Mouse (Mus musculus): ENCODE results near the gene Il2rb. TPM values are rescaled to one million over a fixed set of nuclear protein-coding genes. Genes with fewer than 3 reads are reported as not detected.

Gene Il2rb
- polyA plus RNA-seq, 1 experiment from 2014 or later, result 0.63 TPM

GRCm38 (mm10) chr15:78541036-78541435 lies 46.0 kb upstream of the Il2rb start:
- DNase-seq (ENCODE audit: low spot score), result no peak

GRCm38 (mm10) chr15:78535723-78536421 lies 40.8 kb upstream of the Il2rb start:
- Histone ChIP-seq H3K9ac (replicated peaks; ENCODE audit: low read depth) (no peak overlapping the region), H3K4me3 (ENCODE audit: low read depth, low read length) (no peak overlapping the region), H3K27me3 (replicated peaks; ENCODE audit: insufficient read depth, low read length) (no peaks in the 10 kb centered on the region), H3K9me3 (ENCODE audit: low read length) (no peaks in the 10 kb centered on the region), H3K27ac (ENCODE audit: low read length) (no peak overlapping the region), H3K4me2 (replicated peaks; ENCODE audit: low read depth, low read length) (no peak overlapping the region), H3K36me3 (ENCODE audit: insufficient read depth, low read length) (no peaks in the 10 kb centered on the region), H3K4me1 (ENCODE audit: insufficient read depth, low read depth, low read length) (0 out of 2 replicates have a peak, but pooled peaks cover 3% of the 10 kb centered on the region)
- TF ChIP-seq CTCF (IDR thresholded peaks at IDR 0.05), result no peak
- no peak for TF ChIP-seq EP300 (IDR thresholded peaks at IDR 0.05)
- ATAC-seq (no peak), DNase-seq (ENCODE audit: low spot score) (no peak)
- WGBS, result 50% methylated on average over 10 of the region's 10 CpGs

More at GRCm38 (mm10) chr15:78541036-78541435, 46.0 kb upstream of the Il2rb start:
- no peaks in the 10 kb centered on the region for H3K9me3 ChIP-seq (ENCODE audit: low read length)
- H3K27me3 ChIP-seq (replicated peaks; ENCODE audit: insufficient read depth, low read length), result 0 out of 2 replicates have a peak, but pooled peaks cover 8% of the 10 kb centered on the region
- no peak overlapping the region for H3K4me3 ChIP-seq (ENCODE audit: low read depth, low read length)
- ATAC-seq, result no peak
- TF ChIP-seq EP300 (IDR thresholded peaks at IDR 0.05) (no peak), CTCF (IDR thresholded peaks at IDR 0.05) (no peak)
- H3K27ac ChIP-seq (ENCODE audit: low read length), result no peak overlapping the region
- H3K36me3 ChIP-seq (ENCODE audit: insufficient read depth, low read length), result no peaks in the 10 kb centered on the region
- H3K9ac ChIP-seq (replicated peaks; ENCODE audit: low read depth), result no peak overlapping the region
- WGBS, result 52% methylated on average over 3 of the region's 3 CpGs
- no peaks in the 10 kb centered on the region for H3K4me1 ChIP-seq (ENCODE audit: insufficient read depth, low read depth, low read length)
- no peak overlapping the region for H3K4me2 ChIP-seq (replicated peaks; ENCODE audit: low read depth, low read length)

DNA sequence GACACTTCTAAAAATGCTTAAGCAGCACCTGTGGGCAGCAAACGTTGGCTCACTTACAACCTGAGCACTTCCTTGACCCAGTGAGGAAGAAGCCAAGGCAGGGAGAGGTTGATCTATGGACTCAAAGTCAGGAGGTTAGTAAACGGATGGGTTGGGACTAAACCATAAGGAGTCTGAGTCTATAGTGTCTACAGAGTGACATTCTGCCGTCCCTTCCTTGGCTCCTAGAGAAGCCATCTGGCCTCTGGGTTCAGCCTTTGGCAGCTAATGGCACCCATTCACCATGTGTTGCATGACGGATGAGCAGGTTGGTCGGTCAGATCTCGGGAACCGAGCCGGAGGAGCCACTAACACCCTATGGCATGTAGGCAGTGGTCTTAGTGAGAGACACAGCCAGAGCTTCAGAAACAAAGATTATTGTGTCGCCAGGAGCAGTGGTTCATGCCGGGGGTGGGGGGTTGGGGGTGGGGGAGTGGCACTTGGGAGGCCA lies 38.3 kb upstream of the Il2rb start:
- no peaks in the 10 kb centered on the region for H3K27me3 ChIP-seq (replicated peaks; ENCODE audit: insufficient read depth, low read length)
- no peak overlapping the region for H3K4me3 ChIP-seq (ENCODE audit: low read depth, low read length)
- peaks cover 8% of the 10 kb centered on the region; the same call in 1 of the 2 replicates for H3K4me1 ChIP-seq (ENCODE audit: insufficient read depth, low read depth, low read length)
- 55% methylated on average over 10 of the region's 10 CpGs for WGBS
- H3K27ac ChIP-seq (ENCODE audit: low read length), result peak overlapping the region; percentile 77
- TF ChIP-seq CTCF (IDR thresholded peaks at IDR 0.05) (no peak), EP300 (IDR thresholded peaks at IDR 0.05) (no peak)
- ATAC-seq (no peak), DNase-seq (ENCODE audit: low spot score) (no peak)
- H3K36me3 ChIP-seq (ENCODE audit: insufficient read depth, low read length), result no peaks in the 10 kb centered on the region
- H3K9ac ChIP-seq (replicated peaks; ENCODE audit: low read depth), result no peak overlapping the region; the same call in 1 of the 2 replicates
- H3K4me2 ChIP-seq (replicated peaks; ENCODE audit: low read depth, low read length), result no peak overlapping the region
- no peaks in the 10 kb centered on the region for H3K9me3 ChIP-seq (ENCODE audit: low read length)

DNA sequence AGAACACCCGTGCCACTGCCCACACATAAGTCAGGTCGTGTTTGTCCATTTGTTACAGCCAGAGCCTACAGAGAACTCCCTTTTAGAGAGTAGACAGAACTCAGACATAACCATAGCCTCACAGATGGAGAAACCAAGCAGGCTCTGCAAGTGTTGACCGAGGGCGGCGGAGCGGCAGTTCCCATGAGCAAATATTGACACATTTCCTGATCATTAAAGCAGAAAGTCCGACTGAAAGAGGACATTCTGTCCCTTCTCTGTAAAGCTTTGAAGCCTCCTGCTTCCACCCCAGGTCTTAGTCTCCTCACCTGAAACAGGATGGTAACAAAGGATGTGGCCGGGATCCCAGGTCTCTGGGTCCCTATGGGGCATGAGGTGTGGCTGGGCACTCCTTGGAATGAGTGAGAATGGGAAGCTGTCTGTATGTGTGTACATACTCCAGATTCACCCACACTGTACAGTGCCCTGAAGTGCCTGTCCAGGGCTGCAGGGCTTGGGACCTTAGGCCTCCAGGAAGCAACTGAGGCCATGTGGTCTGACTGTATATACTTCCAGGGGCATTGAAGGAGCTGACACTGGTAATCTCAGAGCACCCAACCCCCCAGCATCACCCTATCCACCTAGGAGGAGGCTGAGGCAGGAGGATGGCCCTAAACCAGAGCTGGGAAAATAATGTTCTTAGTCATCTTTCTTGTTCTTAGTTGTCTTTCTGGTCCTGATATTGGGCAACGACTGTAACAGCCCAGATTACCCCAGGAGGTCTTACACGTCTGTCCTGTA lies 37.7 kb upstream of the Il2rb start:
- 39% methylated on average over 10 of the region's 10 CpGs for WGBS
- peak; percentile 78 for TF ChIP-seq EP300 (IDR thresholded peaks at IDR 0.05)
- TF ChIP-seq CTCF (IDR thresholded peaks at IDR 0.05), result no peak
- no peak overlapping the region for H3K4me2 ChIP-seq (replicated peaks; ENCODE audit: low read depth, low read length)
- peaks cover 8% of the 10 kb centered on the region; the same call in 1 of the 2 replicates for H3K4me1 ChIP-seq (ENCODE audit: insufficient read depth, low read depth, low read length)
- H3K27me3 ChIP-seq (replicated peaks; ENCODE audit: insufficient read depth, low read length), result no peaks in the 10 kb centered on the region
- peak; percentile 42 for ATAC-seq
- no peaks in the 10 kb centered on the region for H3K36me3 ChIP-seq (ENCODE audit: insufficient read depth, low read length)
- DNase-seq (ENCODE audit: low spot score), result peak; percentile 83
- H3K27ac ChIP-seq (ENCODE audit: low read length), result peak overlapping the region; percentile 77
- no peak overlapping the region; the same call in 1 of the 2 replicates for H3K9ac ChIP-seq (replicated peaks; ENCODE audit: low read depth)
- no peaks in the 10 kb centered on the region for H3K9me3 ChIP-seq (ENCODE audit: low read length)
- H3K4me3 ChIP-seq (ENCODE audit: low read depth, low read length), result no peak overlapping the region

DNA sequence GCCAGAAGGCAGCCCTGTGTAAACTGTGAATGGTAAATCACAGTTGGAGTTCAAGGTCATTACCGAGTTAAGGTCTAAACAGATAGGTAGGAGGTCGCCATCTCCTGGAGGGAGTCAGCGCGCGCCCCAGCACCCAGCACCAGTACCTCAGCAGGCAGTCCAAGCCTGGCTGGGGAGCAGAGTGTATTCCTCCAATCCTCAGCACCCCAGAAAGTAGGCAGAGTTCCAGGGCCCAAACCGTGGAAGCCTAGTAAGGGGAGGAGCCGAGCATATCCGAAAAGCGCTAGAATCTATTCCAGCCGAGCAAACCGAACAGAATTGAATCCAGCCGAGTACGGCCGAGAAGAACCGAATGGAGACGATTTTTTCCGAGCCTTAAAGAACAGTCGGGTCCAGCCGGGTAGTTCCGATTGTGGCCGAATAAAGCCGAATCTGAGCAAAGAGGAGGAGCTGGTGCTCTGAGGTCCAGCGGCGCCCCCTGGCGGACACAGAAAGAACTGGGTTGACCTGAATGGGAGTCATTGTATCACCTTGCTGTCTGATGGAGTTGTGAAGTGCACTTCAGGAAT lies 36.9 kb upstream of the Il2rb start:
- Histone ChIP-seq H3K4me2 (replicated peaks; ENCODE audit: low read depth, low read length) (peak overlapping the region; percentile 48), H3K9me3 (ENCODE audit: low read length) (no peaks in the 10 kb centered on the region), H3K27me3 (replicated peaks; ENCODE audit: insufficient read depth, low read length) (no peaks in the 10 kb centered on the region), H3K36me3 (ENCODE audit: insufficient read depth, low read length) (no peaks in the 10 kb centered on the region), H3K4me3 (ENCODE audit: low read depth, low read length) (peak overlapping the region; percentile 32), H3K27ac (ENCODE audit: low read length) (peak overlapping the region; percentile 77), H3K4me1 (ENCODE audit: insufficient read depth, low read depth, low read length) (peaks cover 8% of the 10 kb centered on the region; the same call in 1 of the 2 replicates), H3K9ac (replicated peaks; ENCODE audit: low read depth) (peak overlapping the region; percentile 35; the same call in 1 of the 2 replicates)
- WGBS, result 0% methylated on average over 25 of the region's 25 CpGs
- ATAC-seq, result peak; percentile 85
- TF ChIP-seq EP300 (IDR thresholded peaks at IDR 0.05) (no peak), CTCF (IDR thresholded peaks at IDR 0.05) (peak; percentile 96)
- DNase-seq (ENCODE audit: low spot score), result peak; percentile 98

- no peak overlapping the region; the same call in 1 of the 2 replicates for H3K4me3 ChIP-seq (ENCODE audit: low read depth, low read length)
- WGBS, result 41% methylated on average over 4 of the region's 4 CpGs
- peaks cover 8% of the 10 kb centered on the region; the same call in 1 of the 2 replicates for H3K4me1 ChIP-seq (ENCODE audit: insufficient read depth, low read depth, low read length)
- no peak for TF ChIP-seq CTCF (IDR thresholded peaks at IDR 0.05)
- no peak for TF ChIP-seq EP300 (IDR thresholded peaks at IDR 0.05)
- H3K27me3 ChIP-seq (replicated peaks; ENCODE audit: insufficient read depth, low read length), result no peaks in the 10 kb centered on the region
- H3K9ac ChIP-seq (replicated peaks; ENCODE audit: low read depth), result peak overlapping the region; percentile 35; the same call in 1 of the 2 replicates
- H3K4me2 ChIP-seq (replicated peaks; ENCODE audit: low read depth, low read length), result peak overlapping the region; percentile 48
- H3K27ac ChIP-seq (ENCODE audit: low read length), result peak overlapping the region; percentile 74
- ATAC-seq (no peak), DNase-seq (ENCODE audit: low spot score) (no peak)
- H3K36me3 ChIP-seq (ENCODE audit: insufficient read depth, low read length), result no peaks in the 10 kb centered on the region
- no peaks in the 10 kb centered on the region for H3K9me3 ChIP-seq (ENCODE audit: low read length)
Measured at GRCm38 (mm10) chr15:78531451-78531720, 36.3 kb upstream of the Il2rb start.
